Mouse (Mus musculus): ENCODE data around the gene Ceacam19. TPM values are rescaled to one million over a fixed set of nuclear protein-coding genes. Genes with fewer than 3 reads are reported as not detected.

The Ceacam19 gene
- total RNA-seq, 2 experiments from 2014 or later: not detected

GRCm38 (mm10) chr7:19889881-19890280 is 2.1 kb upstream of the Ceacam19 start:
- DNase-seq (ENCODE audit: low spot score in 2 of 2): peak in 1 of 2 experiments; percentile 33

GRCm38 (mm10) chr7:19880754-19881153 is 7.0 kb downstream of the Ceacam19 start:
- DNase-seq (ENCODE audit: low spot score in 2 of 2): no peak

- no peak for DNase-seq (ENCODE audit: low spot score in 2 of 2)
Measured at GRCm38 (mm10) chr7:19876781-19877425, 10.9 kb downstream of the Ceacam19 start.

GRCm38 (mm10) chr7:19875948-19876682 is 11.7 kb downstream of the Ceacam19 start:
- peak; percentile 30 to 74 for DNase-seq (ENCODE audit: low spot score in 2 of 2)

- no peak for DNase-seq (ENCODE audit: low spot score in 2 of 2)
Measured at GRCm38 (mm10) chr7:19871943-19872601, 15.7 kb downstream of the Ceacam19 start.

GRCm38 (mm10) chr7:19871137-19871621 is 16.6 kb downstream of the Ceacam19 start:
- no peak for DNase-seq (ENCODE audit: low spot score in 2 of 2)

GRCm38 (mm10) chr7:19867751-19868399 is 19.9 kb downstream of the Ceacam19 start:
- no peak for DNase-seq (ENCODE audit: low spot score in 2 of 2)

- no peak for DNase-seq (ENCODE audit: low spot score in 2 of 2)
Measured at GRCm38 (mm10) chr7:19866490-19866889, 21.3 kb downstream of the Ceacam19 start.

- no peak for DNase-seq (ENCODE audit: low spot score in 2 of 2)
Measured at GRCm38 (mm10) chr7:19865246-19866036, 22.3 kb downstream of the Ceacam19 start.

GRCm38 (mm10) chr7:19864241-19864640 is 23.5 kb downstream of the Ceacam19 start:
- no peak for DNase-seq (ENCODE audit: low spot score in 2 of 2)

GRCm38 (mm10) chr7:19861199-19861598 is 26.6 kb downstream of the Ceacam19 start, which contains the start of gene Ceacam16:
Gene Ceacam16, minus strand, starts transcription at chr7:19861299.
- no peak for DNase-seq (ENCODE audit: low spot score in 2 of 2)

GRCm38 (mm10) chr7:19859740-19860139 is 28.0 kb downstream of the Ceacam19 start:
- DNase-seq (ENCODE audit: low spot score in 2 of 2): no peak

GRCm38 (mm10) chr7:19856283-19856682 is 31.5 kb downstream of the Ceacam19 start:
- DNase-seq (ENCODE audit: low spot score in 2 of 2): no peak

GRCm38 (mm10) chr7:19855663-19856062 is 32.1 kb downstream of the Ceacam19 start:
- DNase-seq (ENCODE audit: low spot score in 2 of 2): no peak

- no peak for DNase-seq (ENCODE audit: low spot score in 2 of 2)
Measured at GRCm38 (mm10) chr7:19853526-19853925, 34.2 kb downstream of the Ceacam19 start.

- peak; percentile 20 to 41 for DNase-seq (ENCODE audit: low spot score in 2 of 2)
Measured at GRCm38 (mm10) chr7:19851858-19852570, 35.8 kb downstream of the Ceacam19 start, which contains the start of gene Gm19345. Gene Gm19345, plus strand, starts transcription at chr7:19852003.

- no peak for DNase-seq (ENCODE audit: low spot score in 2 of 2)
Measured at GRCm38 (mm10) chr7:19844521-19845171, 43.1 kb downstream of the Ceacam19 start.

GRCm38 (mm10) chr7:19843561-19843960 is 44.2 kb downstream of the Ceacam19 start:
- peak; percentile 35 to 49 for DNase-seq (ENCODE audit: low spot score in 2 of 2)

GRCm38 (mm10) chr7:19842885-19843504 is 44.8 kb downstream of the Ceacam19 start:
- DNase-seq (ENCODE audit: low spot score in 2 of 2): no peak

All from layer of hippocampus, postnatal 14 days (tissue).